Mouse (Mus musculus) heart, adult 11 months (tissue): ENCODE results near the gene Olfr316.

Source experiments
- DNase-seq: peaks from one replicate; pipeline ENCODE4 v3.0.0; 2022

The Olfr316 gene

GRCm38 (mm10) chr11:58752434-58752833 lies at the start of gene Olfr316:
Gene Olfr316, plus strand, starts transcription at chr11:58752734.
- DNase-seq, result no peak

- DNase-seq, result peak; percentile 73
These were observed 43.4 kb upstream of the Olfr316 start for GRCm38 (mm10) chr11:58709086-58709485.

GRCm38 (mm10) chr11:58717723-58718122 lies 34.8 kb upstream of the Olfr316 start:
- DNase-seq, result peak; percentile 66

- DNase-seq, result peak; percentile 73
These were observed 32.8 kb upstream of the Olfr316 start for GRCm38 (mm10) chr11:58719701-58720100.

GRCm38 (mm10) chr11:58723914-58724313 lies 28.6 kb upstream of the Olfr316 start, which contains the start of gene Olfr318:
Gene Olfr318, minus strand, starts transcription at chr11:58724014.
- DNase-seq, result no peak

GRCm38 (mm10) chr11:58727896-58728650 lies 24.5 kb upstream of the Olfr316 start:
- DNase-seq, result peak; percentile 61

- DNase-seq, result peak; percentile 50
These were observed 19.2 kb upstream of the Olfr316 start for GRCm38 (mm10) chr11:58733372-58733771.

GRCm38 (mm10) chr11:58738792-58739262 lies 13.7 kb upstream of the Olfr316 start, which contains the start of gene Olfr317:
Gene Olfr317, minus strand, starts transcription at chr11:58739212.
- peak; percentile 53 for DNase-seq

- peak; percentile 27 for DNase-seq
These were observed 1.4 kb upstream of the Olfr316 start for GRCm38 (mm10) chr11:58751096-58751495.

GRCm38 (mm10) chr11:58772888-58773287 lies 20.4 kb downstream of the Olfr316 start, which contains the start of gene Olfr315:
Gene Olfr315, plus strand, starts transcription at chr11:58773188.
- DNase-seq, result no peak

GRCm38 (mm10) chr11:58782480-58783089 lies 30.1 kb downstream of the Olfr316 start, which contains the start of gene Olfr314:
Gene Olfr314, plus strand, starts transcription at chr11:58782952.
- DNase-seq, result peak; percentile 85

- DNase-seq, result no peak
These were observed 31.6 kb downstream of the Olfr316 start for GRCm38 (mm10) chr11:58784182-58784581.

GRCm38 (mm10) chr11:58787651-58788050 lies 35.1 kb downstream of the Olfr316 start:
- peak; percentile 71 for DNase-seq

- DNase-seq, result peak; percentile 75
These were observed 35.8 kb downstream of the Olfr316 start for GRCm38 (mm10) chr11:58788346-58788745.

GRCm38 (mm10) chr11:58789532-58789931 lies 37.0 kb downstream of the Olfr316 start:
- DNase-seq, result peak; percentile 39

- peak; percentile 40 for DNase-seq
These were observed 37.5 kb downstream of the Olfr316 start for GRCm38 (mm10) chr11:58790053-58790452.

GRCm38 (mm10) chr11:58790646-58791045 lies 38.1 kb downstream of the Olfr316 start:
- peak; percentile 15 for DNase-seq

GRCm38 (mm10) chr11:58795856-58796255 lies 43.3 kb downstream of the Olfr316 start:
- DNase-seq, result no peak

GRCm38 (mm10) chr11:58796850-58797249 lies 44.3 kb downstream of the Olfr316 start:
- no peak for DNase-seq

GRCm38 (mm10) chr11:58799747-58800146 lies 47.2 kb downstream of the Olfr316 start:
- no peak for DNase-seq

- DNase-seq, result peak; percentile 88
These were observed 49.2 kb downstream of the Olfr316 start, which contains the start of gene Fam183b for GRCm38 (mm10) chr11:58801558-58802228. Gene Fam183b, minus strand, starts transcription at chr11:58801960.

- DNase-seq, result peak; percentile 21
These were observed 51.3 kb downstream of the Olfr316 start for GRCm38 (mm10) chr11:58803871-58804270.

GRCm38 (mm10) chr11:58804393-58804792 lies 51.9 kb downstream of the Olfr316 start:
- DNase-seq, result peak; percentile 60
